Comparison of ENCODE assay signal across 28 mouse cellular contexts in genomic region chr12:26774016-26774415, GRCm38 (mm10).
"Had no signal": no experiment of that assay in that cellular context is flagged by ENCODE, and none has a peak within 500 bp of the region (broad histone marks: within the 10 kb centered on the region; RNA-seq: fewer than 3 reads in every experiment).

No protein-coding gene starts in this region.

- H3K9ac ChIP-seq: embryonic facial prominence, embryonic 12.5 days; embryonic facial prominence, embryonic 13.5 days; embryonic facial prominence, embryonic 15.5 days; forebrain, embryonic 12.5 days; forebrain, embryonic 13.5 days; forebrain, embryonic 15.5 days; forebrain, postnatal 0 days had no signal

- H3K4me3 ChIP-seq: embryonic facial prominence, embryonic 10.5 days; embryonic facial prominence, embryonic 12.5 days; embryonic facial prominence, embryonic 13.5 days; embryonic facial prominence, embryonic 15.5 days; erythroblast, embryonic 14.5 days; forebrain, embryonic 10.5 days; forebrain, embryonic 12.5 days; forebrain, embryonic 13.5 days; forebrain, embryonic 15.5 days; gastrocnemius, adult 2 months had no signal

- H3K27ac ChIP-seq: embryonic facial prominence, embryonic 10.5 days; embryonic facial prominence, embryonic 12.5 days; embryonic facial prominence, embryonic 13.5 days; embryonic facial prominence, embryonic 15.5 days; forebrain, embryonic 10.5 days; forebrain, embryonic 12.5 days; forebrain, embryonic 13.5 days; forebrain, embryonic 15.5 days; gastrocnemius, adult 2 months had no signal

- DNase-seq: cerebellum, adult 18-20 months; cerebellum, adult 2 months; cerebellum, adult 8-10 months; cerebellum, adult 9-10 months; cerebellum, adult 9-11 months; cerebellum, postnatal 10 days; cerebellum, postnatal 14 days; cerebellum, postnatal 25 days; cerebellum, postnatal 36 days; embryo, embryonic 11 days; forebrain, postnatal 0 days; gastrocnemius, adult 2 months; gastrocnemius, postnatal 10 days; gastrocnemius, postnatal 14 days; gastrocnemius, postnatal 25 days; gastrocnemius, postnatal 36 days; heart, adult 18-20 months had no signal

- H3K9me3 ChIP-seq: embryonic facial prominence, embryonic 10.5 days; embryonic facial prominence, embryonic 12.5 days; embryonic facial prominence, embryonic 13.5 days; embryonic facial prominence, embryonic 15.5 days; forebrain, embryonic 10.5 days; forebrain, embryonic 12.5 days; forebrain, embryonic 13.5 days; forebrain, embryonic 15.5 days had no signal

- ATAC-seq: forebrain, embryonic 13.5 days; forebrain, embryonic 14.5 days; forebrain, embryonic 15.5 days; forebrain, embryonic 16.5 days; forebrain, postnatal 0 days had no signal

- H3K4me1 ChIP-seq: embryonic facial prominence, embryonic 15.5 days had no signal

- H3K4me2 ChIP-seq: embryonic facial prominence, embryonic 12.5 days; embryonic facial prominence, embryonic 13.5 days; embryonic facial prominence, embryonic 15.5 days; forebrain, embryonic 12.5 days; forebrain, embryonic 13.5 days; forebrain, embryonic 15.5 days had no signal

- H3K27me3 ChIP-seq: embryonic facial prominence, embryonic 12.5 days; embryonic facial prominence, embryonic 13.5 days; embryonic facial prominence, embryonic 15.5 days; forebrain, embryonic 12.5 days; forebrain, embryonic 13.5 days; forebrain, embryonic 15.5 days had no signal

- H3K36me3 ChIP-seq: embryonic facial prominence, embryonic 10.5 days; embryonic facial prominence, embryonic 12.5 days; embryonic facial prominence, embryonic 13.5 days; embryonic facial prominence, embryonic 15.5 days; forebrain, embryonic 10.5 days; forebrain, embryonic 12.5 days; forebrain, embryonic 15.5 days had no signal
